Mouse (Mus musculus): ENCODE results near the gene 6430548M08Rik. TPM values are rescaled to one million over a fixed set of nuclear protein-coding genes. Genes with fewer than 3 reads are reported as not detected.

The 6430548M08Rik gene
- polyA plus RNA-seq, 1 experiment, result 8.4 TPM

DNA sequence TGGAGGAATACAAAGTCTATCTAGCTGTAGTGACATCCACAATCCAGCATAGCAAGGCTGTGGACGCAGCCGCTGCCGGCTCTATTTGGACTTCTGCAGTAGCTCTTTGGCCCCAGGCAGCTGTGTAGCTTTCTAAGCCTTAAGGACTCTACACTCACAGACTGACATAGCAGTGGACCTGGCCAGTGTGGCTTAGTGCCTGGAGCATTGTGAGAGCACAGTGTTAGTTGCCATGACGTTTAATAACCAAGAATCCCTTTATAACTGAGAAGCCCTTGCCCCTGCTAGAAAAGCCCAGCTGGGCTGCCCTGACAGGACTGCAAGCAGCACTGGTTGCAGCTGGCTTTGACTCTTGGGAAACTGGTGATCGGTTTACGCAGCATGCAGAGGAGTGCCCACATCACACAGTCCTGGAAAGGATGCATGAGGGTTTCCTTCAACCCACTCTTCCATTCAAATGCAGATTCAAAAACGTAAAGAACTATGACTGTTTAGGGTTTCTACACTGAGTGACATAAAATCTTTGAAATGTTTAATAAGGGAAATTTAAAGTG, 11.0 kb downstream of the 6430548M08Rik start:
- TF ChIP-seq CTCF (conservative IDR thresholded peaks at IDR 0.05; ENCODE audit: insufficient read depth, insufficient read length, low read depth, low read length), result no peak
- no peak for TF ChIP-seq POLR2A (IDR thresholded peaks at IDR 0.05; ENCODE audit: low read depth, low read length)
- no peaks in the 10 kb centered on the region for H3K27me3 ChIP-seq (replicated peaks; ENCODE audit: control insufficient read depth, insufficient read depth, low read length)
- 71% methylated on average over 7 of the region's 7 CpGs for WGBS
- H3K36me3 ChIP-seq (ENCODE audit: control insufficient read depth, insufficient read depth, low read length), result no peaks in the 10 kb centered on the region
- H3K4me3 ChIP-seq (ENCODE audit: insufficient read depth, low read depth, low read length), result no peak overlapping the region
- no peak for DNase-seq
- peak overlapping the region; percentile 12; the same call in 1 of the 2 replicates for H3K27ac ChIP-seq (ENCODE audit: insufficient read depth, low read depth, low read length)
- no peaks in the 10 kb centered on the region for H3K4me1 ChIP-seq (ENCODE audit: control insufficient read depth, insufficient read depth, low read length)

DNA sequence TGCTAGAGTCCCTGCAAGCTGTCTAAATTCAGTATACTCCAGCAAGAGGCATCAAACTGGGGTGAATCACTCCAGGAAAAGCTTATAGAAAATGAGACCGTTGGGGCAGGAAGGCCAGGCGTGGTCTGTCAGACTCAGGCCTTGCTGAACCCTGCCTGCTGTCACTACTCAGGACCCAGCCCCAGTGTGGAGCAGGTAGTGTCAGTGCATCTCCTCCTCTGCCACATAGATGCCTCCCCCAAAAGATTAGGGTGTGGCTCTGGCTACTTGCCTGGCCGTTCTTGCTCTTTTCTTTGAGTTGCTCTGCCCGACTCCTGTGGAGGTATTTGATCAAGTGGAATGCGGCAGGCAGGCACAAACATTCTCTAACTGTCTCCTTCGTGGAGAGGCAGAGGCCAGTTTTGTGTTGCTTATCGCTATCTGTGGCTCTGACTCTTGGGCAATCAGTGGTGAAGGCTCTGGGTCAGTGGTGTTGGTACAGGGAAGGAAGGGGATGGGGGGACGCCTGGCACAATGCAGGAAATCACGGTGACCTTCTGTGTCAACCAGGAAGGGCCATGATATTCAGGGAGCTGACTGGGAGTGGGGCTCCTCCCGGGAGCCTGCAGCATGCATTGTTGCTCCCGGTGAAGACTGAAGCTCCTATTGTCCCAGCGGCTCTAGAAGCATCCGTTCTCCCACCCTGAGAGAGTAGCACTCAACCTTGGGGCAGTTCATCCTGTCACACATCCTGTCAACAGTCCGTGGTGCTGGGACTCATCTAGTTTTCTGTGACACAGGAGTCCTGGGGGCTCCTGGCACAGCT, 12.6 kb downstream of the 6430548M08Rik start:
- Histone ChIP-seq H3K36me3 (ENCODE audit: control insufficient read depth, insufficient read depth, low read length) (no peaks in the 10 kb centered on the region), H3K27ac (ENCODE audit: insufficient read depth, low read depth, low read length) (peak overlapping the region; percentile 61)

DNA sequence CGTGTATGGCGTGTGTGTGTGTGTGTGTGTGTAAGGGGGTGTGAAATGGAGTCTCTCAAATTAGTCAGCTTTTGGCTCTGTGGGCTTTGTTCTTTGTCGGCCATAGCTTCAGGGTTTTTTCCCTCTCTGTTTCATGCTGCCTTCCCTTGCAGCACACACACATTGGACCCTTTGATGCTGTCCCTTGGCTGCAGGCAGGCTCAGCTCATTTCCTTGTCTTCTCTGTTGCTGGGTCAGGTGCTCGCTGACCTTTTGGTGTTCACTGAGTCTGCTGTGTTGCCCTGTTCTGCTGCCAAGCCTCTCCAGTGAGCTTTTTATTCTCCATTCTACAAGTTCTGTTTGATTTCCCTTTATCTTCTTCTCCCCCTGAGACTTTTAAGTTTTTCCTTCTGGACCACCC, 15.6 kb downstream of the 6430548M08Rik start:
- Histone ChIP-seq H3K36me3 (ENCODE audit: control insufficient read depth, insufficient read depth, low read length) (no peaks in the 10 kb centered on the region), H3K27ac (ENCODE audit: insufficient read depth, low read depth, low read length) (no peak overlapping the region), H3K4me3 (ENCODE audit: insufficient read depth, low read depth, low read length) (no peak overlapping the region), H3K4me1 (ENCODE audit: control insufficient read depth, insufficient read depth, low read length) (no peaks in the 10 kb centered on the region), H3K27me3 (replicated peaks; ENCODE audit: control insufficient read depth, insufficient read depth, low read length) (no peaks in the 10 kb centered on the region)
- no peak for DNase-seq
- WGBS, result 70% methylated on average over 4 of the region's 4 CpGs
- TF ChIP-seq POLR2A (IDR thresholded peaks at IDR 0.05; ENCODE audit: low read depth, low read length) (no peak), CTCF (conservative IDR thresholded peaks at IDR 0.05; ENCODE audit: insufficient read depth, insufficient read length, low read depth, low read length) (no peak)

More for the DNA sequence above, 12.6 kb downstream of the 6430548M08Rik start:
- WGBS, result 38% methylated on average over 14 of the region's 14 CpGs
- no peaks in the 10 kb centered on the region for H3K27me3 ChIP-seq (replicated peaks; ENCODE audit: control insufficient read depth, insufficient read depth, low read length)
- no peak overlapping the region for H3K4me3 ChIP-seq (ENCODE audit: insufficient read depth, low read depth, low read length)
- TF ChIP-seq POLR2A (IDR thresholded peaks at IDR 0.05; ENCODE audit: low read depth, low read length), result no peak
- no peak for TF ChIP-seq CTCF (conservative IDR thresholded peaks at IDR 0.05; ENCODE audit: insufficient read depth, insufficient read length, low read depth, low read length)
- DNase-seq, result peak; percentile 62
- no peaks in the 10 kb centered on the region for H3K4me1 ChIP-seq (ENCODE audit: control insufficient read depth, insufficient read depth, low read length)

DNA sequence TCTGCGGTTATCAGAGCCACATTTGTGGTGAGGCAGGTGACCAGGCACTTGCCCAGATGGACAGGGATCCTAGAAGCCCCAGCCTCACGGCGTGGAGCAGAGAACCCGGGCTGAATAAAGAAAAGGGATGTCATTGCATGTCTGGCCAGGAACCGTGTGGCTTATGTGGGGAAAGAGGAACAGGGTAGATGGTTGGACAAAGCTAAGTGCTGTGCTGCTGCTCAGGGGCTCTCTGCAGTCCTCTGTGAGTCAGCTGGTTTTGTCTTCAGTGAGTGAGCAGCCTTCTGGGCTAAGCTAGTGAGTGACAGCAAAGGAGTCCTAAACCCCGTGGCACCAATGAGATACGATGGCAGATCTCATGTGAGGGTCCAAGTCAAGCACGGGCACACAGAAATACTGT, 17.2 kb downstream of the 6430548M08Rik start:
- H3K27ac ChIP-seq (ENCODE audit: insufficient read depth, low read depth, low read length), result no peak overlapping the region
- H3K27me3 ChIP-seq (replicated peaks; ENCODE audit: control insufficient read depth, insufficient read depth, low read length), result no peaks in the 10 kb centered on the region
- WGBS, result 88% methylated on average over 8 of the region's 8 CpGs
- H3K4me1 ChIP-seq (ENCODE audit: control insufficient read depth, insufficient read depth, low read length), result no peaks in the 10 kb centered on the region
- no peaks in the 10 kb centered on the region for H3K36me3 ChIP-seq (ENCODE audit: control insufficient read depth, insufficient read depth, low read length)
- TF ChIP-seq CTCF (conservative IDR thresholded peaks at IDR 0.05; ENCODE audit: insufficient read depth, insufficient read length, low read depth, low read length) (no peak), POLR2A (IDR thresholded peaks at IDR 0.05; ENCODE audit: low read depth, low read length) (no peak)
- H3K4me3 ChIP-seq (ENCODE audit: insufficient read depth, low read depth, low read length), result no peak overlapping the region
- no peak for DNase-seq

DNA sequence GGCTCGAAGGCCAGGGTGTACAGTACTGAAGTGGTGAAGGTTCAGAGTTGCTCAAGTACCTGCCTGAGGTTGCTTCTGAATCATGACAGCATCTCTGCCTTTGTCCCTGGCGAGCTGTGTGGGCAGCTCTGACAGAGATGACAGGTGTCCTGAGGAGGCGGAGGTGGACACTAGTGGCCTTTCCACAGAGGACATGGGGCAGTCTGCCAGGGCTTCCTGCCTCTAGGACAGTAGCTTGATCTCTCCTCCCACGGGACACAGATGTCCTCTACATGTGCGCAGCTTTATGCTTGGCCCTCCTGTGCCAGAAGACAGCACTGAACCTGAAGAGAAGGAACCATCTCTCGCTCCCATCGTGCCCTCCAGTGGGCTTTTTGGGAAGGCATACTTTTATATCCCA, 19.2 kb downstream of the 6430548M08Rik start:
- no peaks in the 10 kb centered on the region for H3K36me3 ChIP-seq (ENCODE audit: control insufficient read depth, insufficient read depth, low read length)
- WGBS, result 70% methylated on average over 7 of the region's 7 CpGs
- DNase-seq, result peak; percentile 77
- H3K27ac ChIP-seq (ENCODE audit: insufficient read depth, low read depth, low read length), result no peak overlapping the region
- TF ChIP-seq POLR2A (IDR thresholded peaks at IDR 0.05; ENCODE audit: low read depth, low read length) (no peak), CTCF (conservative IDR thresholded peaks at IDR 0.05; ENCODE audit: insufficient read depth, insufficient read length, low read depth, low read length) (no peak)
- no peaks in the 10 kb centered on the region for H3K27me3 ChIP-seq (replicated peaks; ENCODE audit: control insufficient read depth, insufficient read depth, low read length)
- H3K4me3 ChIP-seq (ENCODE audit: insufficient read depth, low read depth, low read length), result no peak overlapping the region
- H3K4me1 ChIP-seq (ENCODE audit: control insufficient read depth, insufficient read depth, low read length), result no peaks in the 10 kb centered on the region

DNA sequence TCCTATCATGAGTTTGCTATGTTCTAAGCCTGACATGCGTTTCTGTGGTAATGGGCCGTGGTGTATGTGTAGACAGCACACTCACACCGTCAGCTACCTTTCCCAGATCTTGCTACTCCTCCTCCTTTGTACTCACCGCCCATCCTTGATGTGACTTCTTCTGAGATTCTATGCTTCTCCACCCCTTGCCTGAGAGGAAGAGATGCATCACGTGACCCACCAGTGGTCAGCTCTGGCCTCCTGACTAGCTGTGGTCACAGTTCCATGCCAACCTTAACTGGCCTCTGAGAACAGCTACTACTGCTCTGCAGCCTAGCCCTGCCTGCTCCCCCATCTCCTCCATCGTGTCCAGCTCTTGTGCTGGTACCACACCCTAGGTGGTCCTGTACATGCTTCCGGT, 21.7 kb downstream of the 6430548M08Rik start:
- WGBS, result 87% methylated on average over 7 of the region's 7 CpGs

DNA sequence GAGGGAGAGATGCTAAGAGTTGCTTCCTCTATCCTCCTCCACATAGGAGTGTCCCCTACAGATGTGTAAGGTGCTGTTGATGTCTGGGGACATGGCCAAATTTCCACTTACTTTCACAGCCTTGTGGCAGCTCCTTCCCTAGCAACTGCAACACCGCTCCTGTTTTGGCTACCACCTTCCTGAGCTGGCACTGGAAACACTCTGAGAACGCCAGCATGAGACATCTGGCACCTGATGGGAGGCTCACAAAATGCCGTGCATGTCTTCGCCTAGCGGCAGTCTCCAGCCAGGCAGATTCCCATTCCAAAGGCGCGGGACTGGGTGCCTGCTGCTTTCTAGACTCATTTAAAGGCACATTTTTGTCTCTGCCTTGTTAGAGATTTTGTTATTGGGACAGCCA, 22.7 kb downstream of the 6430548M08Rik start:
- H3K27ac ChIP-seq (ENCODE audit: insufficient read depth, low read depth, low read length), result no peak overlapping the region
- 72% methylated on average over 7 of the region's 7 CpGs for WGBS

More for the DNA sequence above, 21.7 kb downstream of the 6430548M08Rik start:
- H3K4me3 ChIP-seq (ENCODE audit: insufficient read depth, low read depth, low read length), result no peak overlapping the region
- no peaks in the 10 kb centered on the region for H3K36me3 ChIP-seq (ENCODE audit: control insufficient read depth, insufficient read depth, low read length)
- no peak for DNase-seq
- no peak overlapping the region for H3K27ac ChIP-seq (ENCODE audit: insufficient read depth, low read depth, low read length)
- TF ChIP-seq POLR2A (IDR thresholded peaks at IDR 0.05; ENCODE audit: low read depth, low read length) (no peak), CTCF (conservative IDR thresholded peaks at IDR 0.05; ENCODE audit: insufficient read depth, insufficient read length, low read depth, low read length) (no peak)
- H3K27me3 ChIP-seq (replicated peaks; ENCODE audit: control insufficient read depth, insufficient read depth, low read length), result no peaks in the 10 kb centered on the region
- no peaks in the 10 kb centered on the region for H3K4me1 ChIP-seq (ENCODE audit: control insufficient read depth, insufficient read depth, low read length)

More for the DNA sequence above, 22.7 kb downstream of the 6430548M08Rik start:
- Histone ChIP-seq H3K4me1 (ENCODE audit: control insufficient read depth, insufficient read depth, low read length) (no peaks in the 10 kb centered on the region), H3K4me3 (ENCODE audit: insufficient read depth, low read depth, low read length) (no peak overlapping the region), H3K27me3 (replicated peaks; ENCODE audit: control insufficient read depth, insufficient read depth, low read length) (no peaks in the 10 kb centered on the region), H3K36me3 (ENCODE audit: control insufficient read depth, insufficient read depth, low read length) (no peaks in the 10 kb centered on the region)
- DNase-seq, result no peak
- TF ChIP-seq CTCF (conservative IDR thresholded peaks at IDR 0.05; ENCODE audit: insufficient read depth, insufficient read length, low read depth, low read length) (no peak), POLR2A (IDR thresholded peaks at IDR 0.05; ENCODE audit: low read depth, low read length) (no peak)
